Mouse (Mus musculus) R1 (cell line): ENCODE measurements at regions not wholly inside any gene's neighbourhood (a gene's known extent, or its start where the extent isn't known, plus 50 kb on each side); places are given as distances from the start of the nearest gene placed in this dataset.
A peak's percentile ranks its signal among the peaks of the same experiment; 100 is the strongest.

Experiments used
- DNase-seq: peaks from one replicate; pipeline ENCODE4 v3.0.0-alpha.2; 2018; ENCODE audit warnings: low read depth, low spot score

- DNase-seq, result peak; percentile 62
Observed at GRCm38 (mm10) chr3:51086441-51086849, 137.8 kb upstream of the Noct start.

- peak; percentile 46 for DNase-seq
Observed at GRCm38 (mm10) chr3:51087076-51087475, 137.2 kb upstream of the Noct start.

DNA sequence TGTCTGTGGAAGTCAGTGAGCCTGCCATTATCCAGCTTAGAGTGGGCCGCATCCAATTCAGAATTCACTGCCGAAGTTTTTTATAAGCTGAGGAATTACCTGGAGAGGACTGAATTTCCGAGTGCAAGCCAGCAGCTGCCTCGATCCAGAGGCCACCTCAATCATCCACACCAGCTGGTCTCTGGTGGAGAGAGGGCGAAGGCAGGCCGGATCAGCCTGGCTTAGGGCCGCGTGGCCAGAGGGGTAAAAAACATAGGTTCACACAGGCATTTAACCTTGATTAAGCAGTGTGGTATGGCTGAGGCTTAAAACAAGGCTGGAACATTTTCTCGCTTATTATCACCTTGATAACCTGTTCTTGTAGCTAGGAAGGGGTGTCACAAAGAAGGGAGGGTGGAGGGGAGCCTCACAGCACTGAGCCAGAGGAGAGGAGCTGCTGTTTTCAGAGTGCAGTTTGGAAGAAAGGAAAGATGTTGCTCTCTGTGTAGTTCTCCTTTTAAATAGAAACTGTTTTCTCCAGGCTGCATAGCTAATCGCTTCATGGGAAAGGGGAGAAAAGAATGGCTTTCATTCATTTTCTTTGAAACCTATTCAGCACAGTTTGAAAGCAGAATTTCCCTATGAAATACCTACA is 135.1 kb upstream of the Noct start:
- no peak for DNase-seq

- DNase-seq, result no peak
Observed at GRCm38 (mm10) chr3:51091478-51091877, 132.8 kb upstream of the Noct start.

DNA sequence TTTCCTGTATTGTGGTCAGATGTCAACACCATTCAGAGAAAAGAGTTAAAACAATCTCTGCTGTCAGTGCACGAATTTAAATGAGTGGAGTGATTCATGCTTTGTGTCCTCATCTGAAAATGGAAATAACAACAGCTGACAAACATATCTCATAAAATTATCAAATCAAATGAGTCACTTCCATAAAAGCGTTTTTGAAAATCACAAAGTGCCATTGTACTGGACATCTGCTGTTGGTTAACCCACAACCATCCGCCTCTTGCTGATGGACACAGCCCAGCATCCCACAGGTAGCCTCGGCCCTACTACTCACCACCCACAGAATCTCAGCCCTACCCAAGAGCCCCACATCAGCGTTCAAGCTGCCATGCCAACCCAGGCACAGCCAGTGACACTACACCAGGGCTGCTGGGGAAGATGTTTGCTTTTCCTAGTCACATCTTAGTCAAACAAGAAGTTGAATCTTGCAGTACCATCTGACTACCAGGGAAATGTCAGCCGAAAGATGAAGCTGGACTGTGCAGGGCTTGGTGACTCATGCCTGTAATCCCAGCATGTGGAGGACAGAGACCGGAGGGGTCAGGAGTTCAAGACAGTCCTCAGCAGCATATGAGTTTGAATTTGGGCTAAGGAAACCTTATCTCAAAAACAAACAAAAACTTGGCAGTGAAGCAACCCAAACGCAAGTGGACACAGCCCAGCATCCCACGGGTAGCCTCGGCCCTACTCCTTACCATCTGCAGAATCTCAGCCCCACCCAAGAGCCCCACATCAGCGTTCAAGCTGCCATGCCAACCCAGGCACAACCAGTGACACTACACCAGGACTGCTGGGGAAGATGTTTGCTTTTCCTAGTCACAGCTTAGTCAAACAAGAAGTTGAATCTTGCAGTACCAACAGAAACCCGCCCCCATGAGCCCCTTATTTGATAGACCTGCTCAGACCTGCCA is 131.9 kb upstream of the Noct start:
- DNase-seq, result no peak

GRCm38 (mm10) chr3:51095847-51096447 is 128.3 kb upstream of the Noct start:
- DNase-seq, result no peak

GRCm38 (mm10) chr3:51096545-51096944 is 127.7 kb upstream of the Noct start:
- DNase-seq, result no peak

GRCm38 (mm10) chr3:51097362-51097761 is 126.9 kb upstream of the Noct start:
- no peak for DNase-seq

- no peak for DNase-seq
Observed at GRCm38 (mm10) chr3:51099966-51100365, 124.3 kb upstream of the Noct start.

DNA sequence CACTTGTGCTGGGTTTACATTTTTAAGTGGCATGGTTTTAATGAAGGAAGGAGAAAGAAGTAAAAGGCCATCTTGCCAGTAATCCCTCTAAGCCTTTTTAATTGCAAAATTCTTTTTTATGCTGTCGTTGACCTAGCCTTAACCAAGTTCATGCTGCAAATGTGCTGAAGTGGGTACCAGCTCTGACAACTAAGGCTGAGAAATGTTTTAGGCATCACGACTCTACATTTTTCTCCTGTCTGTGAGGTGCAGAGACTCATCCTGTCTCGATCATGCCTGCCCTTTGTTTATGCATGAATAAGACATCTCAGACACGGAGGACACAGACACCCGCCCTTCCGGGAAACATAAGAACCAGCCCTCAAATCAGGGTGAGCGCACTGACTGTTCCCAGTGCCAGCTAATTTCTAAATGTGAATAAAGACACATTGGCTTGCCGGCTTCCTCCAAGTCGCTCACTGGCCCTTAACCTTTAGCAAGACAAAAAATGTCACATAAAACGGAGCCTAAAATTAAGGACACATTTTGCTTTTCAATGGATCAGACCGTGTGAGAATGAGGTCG is 115.5 kb upstream of the Noct start:
- no peak for DNase-seq

DNA sequence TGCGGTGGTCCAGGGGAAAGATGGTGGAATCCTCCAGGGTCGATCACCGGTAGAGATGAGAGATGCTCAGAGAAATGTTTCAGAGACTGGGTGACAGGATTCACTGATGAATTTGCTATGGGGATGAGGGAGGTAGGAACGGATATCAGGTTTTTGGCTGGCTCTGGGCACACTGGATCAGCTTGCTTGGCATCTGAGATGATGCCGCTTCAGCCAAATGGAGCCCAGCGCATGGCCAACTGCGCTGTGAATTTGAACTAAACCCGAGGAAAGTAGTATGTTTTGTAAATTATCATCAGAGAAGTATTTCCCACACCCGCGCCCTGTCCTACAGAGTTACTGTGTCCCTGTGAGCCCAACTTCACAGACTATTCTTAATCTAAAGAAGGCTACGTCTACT is 113.0 kb upstream of the Noct start:
- DNase-seq, result no peak

DNA sequence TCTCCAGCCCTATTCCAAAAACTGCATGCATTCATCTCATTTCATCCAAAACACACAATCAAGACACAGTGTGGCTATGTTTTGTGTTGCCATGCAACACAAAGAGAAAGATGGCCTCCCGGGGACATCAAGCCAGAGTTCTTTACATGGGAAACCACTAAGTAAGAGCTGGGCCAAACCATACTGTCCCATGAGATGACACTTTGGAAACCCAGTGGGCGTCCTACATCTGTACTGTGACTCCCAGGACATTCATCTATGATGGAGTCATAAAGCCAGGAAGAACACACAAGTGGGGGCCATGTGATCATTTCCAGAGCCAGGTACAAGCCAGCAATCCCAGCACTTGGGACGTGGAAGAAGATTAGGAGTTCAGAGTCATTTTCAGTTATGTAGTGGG is 111.9 kb upstream of the Noct start:
- no peak for DNase-seq

GRCm38 (mm10) chr3:51115921-51116320 is 108.3 kb upstream of the Noct start:
- peak; percentile 78 for DNase-seq

DNA sequence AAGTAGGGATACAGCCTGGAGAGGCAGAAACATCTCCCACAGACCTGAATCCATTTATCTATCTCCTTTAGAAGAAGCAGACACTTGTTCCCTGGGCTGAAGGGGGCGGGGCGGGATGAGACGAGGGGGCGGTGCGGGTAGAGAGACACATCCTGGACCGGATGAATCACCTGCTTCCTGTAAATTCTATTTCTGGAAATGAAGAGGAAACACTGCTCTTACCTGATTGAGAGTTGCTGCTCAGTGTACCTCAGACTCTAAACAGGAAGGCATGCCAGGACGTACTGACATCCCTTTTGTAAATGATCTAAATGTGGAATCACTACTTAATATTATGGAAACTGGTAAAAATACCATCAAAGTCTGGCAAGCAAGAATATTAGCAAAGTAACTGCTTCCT is 105.5 kb upstream of the Noct start:
- no peak for DNase-seq

DNA sequence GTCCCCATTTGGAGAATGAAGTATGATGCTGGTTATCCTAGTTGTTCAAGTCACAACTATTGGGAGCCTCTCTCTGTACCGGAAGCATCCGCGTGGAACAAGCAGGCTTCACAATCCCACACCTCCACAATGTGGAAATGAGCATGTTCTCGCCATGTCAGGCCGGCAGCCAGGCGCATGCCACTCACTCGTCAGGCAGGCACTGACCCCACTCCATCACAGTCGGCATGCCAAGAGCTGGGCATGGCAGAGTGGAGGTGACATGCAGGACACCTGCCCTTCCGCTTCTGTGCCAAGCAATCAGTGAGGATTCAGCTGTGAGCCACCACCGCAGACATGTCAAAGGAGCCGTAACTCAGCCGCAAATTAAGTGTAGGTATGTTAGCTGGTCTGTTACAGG is 103.7 kb upstream of the Noct start:
- no peak for DNase-seq

DNA sequence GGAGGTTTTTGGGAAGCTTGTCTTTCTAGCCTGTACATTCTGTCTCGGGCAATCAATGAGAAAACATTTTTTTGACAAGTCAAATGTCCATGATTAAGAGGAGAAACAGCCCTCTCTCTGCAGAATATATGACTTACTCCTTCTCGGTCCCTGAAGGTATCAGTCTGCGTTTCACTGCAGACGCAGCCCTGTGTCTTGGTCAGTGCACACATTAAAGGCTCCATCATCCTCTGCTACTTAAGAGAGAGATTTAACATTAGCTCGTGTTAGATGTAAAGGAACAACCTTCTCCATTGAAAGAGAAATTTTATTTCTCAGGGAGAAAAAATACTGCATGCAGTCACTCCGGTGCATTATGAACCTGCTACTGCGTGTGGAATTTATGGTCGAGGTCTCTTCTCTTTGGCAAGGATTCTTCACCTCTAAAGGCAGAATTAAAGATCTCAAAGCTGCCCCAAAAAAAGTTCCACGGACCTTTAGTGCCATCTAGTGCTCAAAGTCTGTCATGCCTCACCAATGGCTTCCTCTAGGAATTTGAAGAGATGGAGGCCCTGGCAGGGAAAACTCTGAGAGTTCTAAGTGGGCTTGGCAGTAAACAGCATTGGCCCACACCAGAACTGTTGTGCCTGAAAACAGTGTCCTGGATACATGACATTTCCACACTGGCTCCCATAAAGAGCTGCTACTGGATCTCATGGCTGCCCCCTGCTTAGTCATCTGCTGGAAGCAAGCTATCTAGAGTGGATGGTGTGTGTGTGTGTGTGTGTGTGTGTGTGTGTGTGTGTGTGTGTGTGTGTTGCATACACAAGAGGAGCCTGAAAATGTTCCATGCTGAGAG is 102.3 kb upstream of the Noct start:
- DNase-seq, result peak; percentile 65

- no peak for DNase-seq
Observed at GRCm38 (mm10) chr3:51122541-51122935, 101.7 kb upstream of the Noct start.

- DNase-seq, result peak; percentile 73
Observed at GRCm38 (mm10) chr3:51127875-51128274, 96.4 kb upstream of the Noct start.

DNA sequence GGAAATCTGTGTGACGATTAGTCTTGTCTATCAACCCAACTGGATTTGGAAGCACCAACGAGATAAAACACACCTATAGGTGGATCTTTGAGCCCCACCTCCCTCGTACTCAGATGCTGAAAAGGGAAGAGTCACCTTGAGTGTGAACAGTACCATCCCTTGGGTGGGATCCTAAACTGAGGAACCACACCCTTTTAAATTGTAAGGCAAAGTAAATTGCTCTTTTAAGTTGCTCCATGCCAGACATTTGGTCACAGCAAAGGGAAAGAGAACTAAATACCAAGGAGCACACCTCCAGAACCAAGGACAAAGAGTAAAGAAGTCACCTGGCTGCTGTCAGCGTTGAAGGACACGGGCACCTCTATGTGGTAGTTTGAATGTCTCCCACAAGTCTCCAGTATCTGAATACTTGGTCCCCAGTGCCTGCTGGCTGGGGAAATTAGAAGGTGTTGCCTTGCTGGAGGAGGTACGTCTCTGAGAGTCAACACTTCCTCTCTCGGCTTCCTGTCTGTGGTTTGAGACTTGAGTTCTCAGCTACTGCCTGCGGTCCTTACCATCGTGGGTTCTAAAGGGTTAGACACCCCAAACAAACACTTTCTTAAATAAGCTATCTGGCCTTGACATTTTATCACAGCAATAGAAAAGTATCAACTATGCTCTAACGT is 95.6 kb upstream of the Noct start:
- peak; percentile 84 for DNase-seq

GRCm38 (mm10) chr3:51130709-51131108 is 93.5 kb upstream of the Noct start:
- no peak for DNase-seq

DNA sequence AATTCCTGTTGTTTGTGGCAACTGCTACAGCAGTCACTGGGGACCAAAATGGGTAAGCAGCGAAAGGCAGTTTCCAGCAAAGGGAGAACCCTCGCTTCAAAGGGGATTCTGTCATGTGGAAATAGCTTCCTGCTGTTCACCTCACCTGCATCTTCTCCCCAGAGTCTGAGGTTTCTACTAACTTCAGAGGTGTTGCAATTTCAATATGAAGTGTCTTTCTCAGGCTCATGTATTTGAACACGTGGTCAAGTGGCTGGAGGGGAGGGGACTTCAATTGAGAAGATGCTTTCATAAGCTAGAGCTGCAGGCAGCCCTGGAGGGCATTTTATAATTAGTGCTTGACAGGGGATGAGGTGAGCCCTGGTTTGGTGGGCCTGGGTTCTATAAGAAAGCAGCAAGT is 92.9 kb upstream of the Noct start:
- no peak for DNase-seq
